Mouse (Mus musculus) liver, embryonic 11.5 days (tissue): Measurements from ENCODE around the gene Epha4. TPM values are rescaled to one million over a fixed set of nuclear protein-coding genes. Genes with fewer than 3 reads are reported as not detected.

Experiments used
- ATAC-seq: fragments of 200-750 bp; cut with Nextera tagmentation; replicated peaks from 2 replicates; pipeline ENCODE4 v1.8.0; 2017; ENCODE audit warnings: moderate number of reproducible peaks, mild to moderate bottlenecking, moderate TSS enrichment, moderate library complexity; ENCODE audit not compliant: low FRiP score
- DNase-seq: peaks from one replicate; pipeline ENCODE4 v3.0.0-alpha.2; 2017; ENCODE audit warnings: low spot score
- H3K27ac ChIP-seq: fragments of 300-500 bp; sonication (generic); 2 replicates; pipeline ENCODE4 v1.5.1; 2014; ENCODE audit warnings: mild to moderate bottlenecking, low read depth, low read length, control low read depth
- H3K27me3 ChIP-seq: fragments of 300-500 bp; sonication (generic); replicated peaks from 2 replicates; pipeline ENCODE4 v1.6.1; 2014; ENCODE audit warnings: low read length, mixed read lengths; ENCODE audit not compliant: control insufficient read depth, insufficient read depth
- H3K36me3 ChIP-seq: fragments of 300-500 bp; sonication (generic); 2 replicates; pipeline ENCODE4 v1.6.1; 2014; ENCODE audit warnings: mild to moderate bottlenecking, low read length, moderate library complexity, mixed read lengths; ENCODE audit not compliant: control insufficient read depth, insufficient read depth
- H3K4me1 ChIP-seq: fragments of 300-500 bp; sonication (generic); replicated peaks from 2 replicates; pipeline ENCODE4 v1.6.1; 2014; ENCODE audit warnings: low read length, mixed read lengths; ENCODE audit not compliant: control insufficient read depth, insufficient read depth
- H3K4me2 ChIP-seq: fragments of 300-500 bp; sonication (generic); 2 replicates; pipeline ENCODE4 v1.6.1; 2014; ENCODE audit warnings: mild to moderate bottlenecking, control low read depth, moderate library complexity
- H3K4me3 ChIP-seq: fragments of 300-500 bp; sonication (generic); 2 replicates; pipeline ENCODE4 v1.5.1; 2014; ENCODE audit warnings: low read depth, low read length, control low read depth
- H3K9ac ChIP-seq: fragments of 300-500 bp; sonication (generic); 2 replicates; pipeline ENCODE4 v1.6.1; 2014; ENCODE audit warnings: low read depth, low read length, control low read depth
- H3K9me3 ChIP-seq: fragments of 300-500 bp; sonication (generic); 2 replicates; pipeline ENCODE4 v1.6.1; 2016; ENCODE audit warnings: low read length, inconsistent platforms, mixed read lengths; ENCODE audit not compliant: control insufficient read depth
- WGBS: fragments of 180-500 bp; shearing (Covaris S2); extraction: QIAGEN DNeasy Blood & Tissue Kit; methylation state at CpG from one replicate; pipeline ENCODE4 v1.1.7; 2014; 5-methylcytosine and 5-hydroxymethylcytosine counted together
- polyA plus RNA-seq: library from polyadenylated mRNA; unstranded; fragments of >200 nt; fragmentation: Nextera tagmentation; extraction: Ambion mirVana; gene quantifications from 2 replicates; pipeline ENCODE4 v1.2.1, GENCODE M21; 2014

Epha4 gene
- polyA plus RNA-seq, 1 experiment from 2014 or later = 5.6 TPM

- Histone ChIP-seq H3K4me2 (no peak overlapping the region), H3K27me3 (no peaks in the 10 kb centered on the region), H3K9me3 (no peaks in the 10 kb centered on the region), H3K36me3 (no peaks in the 10 kb centered on the region), H3K4me1 (no peaks in the 10 kb centered on the region), H3K4me3 (no peak overlapping the region), H3K9ac (no peak overlapping the region), H3K27ac (no peak overlapping the region)
- ATAC-seq (no peak), DNase-seq (no peak)
- 59% methylated on average over 12 of the region's 12 CpGs for WGBS
These were observed 41.2 kb downstream of the Epha4 start for GRCm38 (mm10) chr1:77473446-77474376.

- 79% methylated on average over 2 of the region's 2 CpGs for WGBS
- H3K36me3 ChIP-seq = no peaks in the 10 kb centered on the region
- H3K4me1 ChIP-seq = no peaks in the 10 kb centered on the region
- DNase-seq = no peak
- no peaks in the 10 kb centered on the region for H3K27me3 ChIP-seq
- H3K4me2 ChIP-seq = no peak overlapping the region
- no peak overlapping the region for H3K27ac ChIP-seq
- no peaks in the 10 kb centered on the region for H3K9me3 ChIP-seq
- no peak overlapping the region for H3K4me3 ChIP-seq
- H3K9ac ChIP-seq = no peak overlapping the region
- no peak for ATAC-seq
These were observed 42.3 kb downstream of the Epha4 start for GRCm38 (mm10) chr1:77472566-77472965.

- Histone ChIP-seq H3K36me3 (no peaks in the 10 kb centered on the region), H3K4me1 (no peaks in the 10 kb centered on the region), H3K9ac (no peak overlapping the region), H3K9me3 (no peaks in the 10 kb centered on the region), H3K27me3 (no peaks in the 10 kb centered on the region), H3K4me2 (no peak overlapping the region), H3K4me3 (no peak overlapping the region), H3K27ac (no peak overlapping the region)
- ATAC-seq (no peak), DNase-seq (no peak)
- 59% methylated on average over 5 of the region's 5 CpGs for WGBS
These were observed 43.4 kb downstream of the Epha4 start for GRCm38 (mm10) chr1:77471447-77471846.

GRCm38 (mm10) chr1:77471037-77471436, 43.9 kb downstream of the Epha4 start:
- no peaks in the 10 kb centered on the region for H3K4me1 ChIP-seq
- no peaks in the 10 kb centered on the region for H3K9me3 ChIP-seq
- H3K9ac ChIP-seq = no peak overlapping the region
- H3K4me3 ChIP-seq = no peak overlapping the region
- no peaks in the 10 kb centered on the region for H3K27me3 ChIP-seq
- no peak overlapping the region for H3K4me2 ChIP-seq
- no peak for ATAC-seq
- DNase-seq = no peak
- H3K27ac ChIP-seq = no peak overlapping the region
- 48% methylated on average over 5 of the region's 5 CpGs for WGBS
- H3K36me3 ChIP-seq = no peaks in the 10 kb centered on the region

- no peak for ATAC-seq
- 47% methylated on average over 5 of the region's 5 CpGs for WGBS
These were observed 46.1 kb downstream of the Epha4 start for GRCm38 (mm10) chr1:77468717-77469314.

GRCm38 (mm10) chr1:77465524-77465923, 49.4 kb downstream of the Epha4 start:
- Histone ChIP-seq H3K4me1 (no peaks in the 10 kb centered on the region; the same call in 1 of the 2 replicates), H3K4me3 (no peak overlapping the region), H3K9ac (no peak overlapping the region), H3K27me3 (no peaks in the 10 kb centered on the region), H3K27ac (no peak overlapping the region), H3K9me3 (no peaks in the 10 kb centered on the region), H3K36me3 (no peaks in the 10 kb centered on the region), H3K4me2 (no peak overlapping the region)
- no peak for DNase-seq
- 81% methylated on average over 4 of the region's 4 CpGs for WGBS
- ATAC-seq = no peak

More at GRCm38 (mm10) chr1:77468717-77469314, 46.1 kb downstream of the Epha4 start:
- Histone ChIP-seq H3K27ac (no peak overlapping the region), H3K9me3 (no peaks in the 10 kb centered on the region), H3K4me2 (no peak overlapping the region), H3K4me3 (no peak overlapping the region), H3K36me3 (no peaks in the 10 kb centered on the region), H3K9ac (no peak overlapping the region), H3K27me3 (no peaks in the 10 kb centered on the region), H3K4me1 (no peaks in the 10 kb centered on the region)
- no peak for DNase-seq

- WGBS = 49% methylated on average over 1 of the region's 1 CpGs
- H3K4me3 ChIP-seq = no peak overlapping the region
These were observed 50.8 kb downstream of the Epha4 start for GRCm38 (mm10) chr1:77464108-77464507.

GRCm38 (mm10) chr1:77461877-77462615, 52.8 kb downstream of the Epha4 start:
- Histone ChIP-seq H3K27ac (no peak overlapping the region), H3K9ac (no peak overlapping the region), H3K27me3 (no peaks in the 10 kb centered on the region), H3K4me2 (no peak overlapping the region), H3K9me3 (no peaks in the 10 kb centered on the region), H3K36me3 (no peaks in the 10 kb centered on the region), H3K4me1 (no peaks in the 10 kb centered on the region; the same call in 1 of the 2 replicates), H3K4me3 (no peak overlapping the region)
- WGBS = 42% methylated on average over 3 of the region's 3 CpGs
- no peak for DNase-seq
- ATAC-seq = no peak

More at GRCm38 (mm10) chr1:77464108-77464507, 50.8 kb downstream of the Epha4 start:
- DNase-seq = no peak
- no peak overlapping the region for H3K9ac ChIP-seq
- H3K4me2 ChIP-seq = no peak overlapping the region
- no peaks in the 10 kb centered on the region; the same call in 1 of the 2 replicates for H3K4me1 ChIP-seq
- no peak for ATAC-seq
- no peaks in the 10 kb centered on the region for H3K27me3 ChIP-seq
- no peak overlapping the region for H3K27ac ChIP-seq
- H3K9me3 ChIP-seq = no peaks in the 10 kb centered on the region
- H3K36me3 ChIP-seq = no peaks in the 10 kb centered on the region
